Mouse (Mus musculus) small intestine, adult 10 weeks (tissue): Measurements from ENCODE around the gene Olfr378. TPM values are rescaled to one million over a fixed set of nuclear protein-coding genes. Genes with fewer than 3 reads are reported as not detected.

Experiments used
- polyA plus RNA-seq: library from polyadenylated mRNA; stranded (reverse); fragments of 350-450 nt; fragmentation: Illumina TruSeq; extraction: RNeasy Lipid Tissue Mini Kit (QIAGEN cat#74804); gene quantifications from one replicate; pipeline ENCODE4 v1.2.3, GENCODE M21; 2014; ENCODE audit warnings: low replicate concordance

The Olfr378 gene
- not detected for polyA plus RNA-seq

DNA sequence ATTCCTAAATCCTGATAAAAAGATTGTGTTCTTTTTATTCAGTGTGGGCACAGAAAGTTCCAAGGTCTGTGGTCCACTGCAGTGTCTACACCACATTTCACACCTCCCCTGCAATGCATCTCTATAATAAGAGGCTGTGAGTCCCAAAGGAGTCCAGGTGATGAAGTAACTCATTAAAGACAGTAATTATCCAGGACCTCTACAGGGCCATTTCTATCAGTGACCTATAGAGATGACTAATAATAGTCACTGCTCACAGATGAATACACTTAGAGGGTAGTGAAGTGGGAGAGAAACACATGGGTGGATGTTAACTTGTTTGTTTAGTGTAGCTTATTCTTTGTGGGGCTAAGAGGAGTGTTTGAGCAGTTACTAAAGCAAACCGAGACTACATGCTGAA, at the start of gene Olfr378:
TSS of gene Olfr378 (minus strand) at position 101 of the 400 bp plus-strand sequence.

DNA sequence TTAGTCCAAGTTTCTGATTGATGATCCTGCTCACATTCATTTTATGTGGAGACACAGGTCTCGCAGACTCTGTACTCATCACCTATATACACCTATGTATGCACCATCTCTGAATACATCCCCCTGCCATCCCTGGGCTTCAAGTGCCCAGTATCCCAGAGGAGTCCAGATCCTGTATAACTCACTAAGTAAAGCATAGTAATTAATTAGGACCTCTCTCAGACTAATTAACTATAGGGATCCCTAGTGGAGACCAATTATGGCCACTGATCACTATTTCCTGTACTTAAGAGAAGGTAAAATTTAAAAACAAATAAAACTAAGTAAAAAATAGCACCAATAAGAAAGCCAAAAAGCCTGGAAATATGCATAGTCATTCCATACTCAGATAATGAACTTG, 29.1 kb upstream of the Olfr378 start, which contains the start of gene Olfr380:
TSS of gene Olfr380 (minus strand) at position 101 of the 400 bp plus-strand sequence.

DNA sequence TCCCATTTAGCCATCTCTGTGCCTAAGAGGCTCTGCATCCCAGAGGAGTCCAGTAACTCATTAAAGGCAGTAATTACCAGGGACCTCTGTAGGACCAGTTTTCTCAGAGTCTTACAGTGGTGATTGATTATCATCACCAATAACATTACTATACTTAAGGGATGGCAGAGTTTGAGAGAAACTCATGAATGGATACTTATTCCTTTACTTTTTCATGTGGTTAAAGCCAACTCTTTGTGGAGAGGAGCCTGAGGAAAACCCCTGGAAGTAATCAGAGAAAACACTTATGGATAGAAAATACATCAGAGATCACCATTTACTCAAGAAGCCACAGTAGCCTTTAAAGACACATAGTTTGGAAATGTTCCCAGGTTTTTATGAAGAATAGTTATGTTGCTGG, 28.8 kb downstream of the Olfr378 start, which contains the start of gene Olfr1:
TSS of gene Olfr1 (minus strand) at position 101 of the 400 bp plus-strand sequence.

Other genes with a start within 250 kb of the Olfr378 start
- 12.0 TPM for gene Ctns, start 229.4 kb downstream of the Olfr378 start, polyA plus RNA-seq
- 10.2 TPM for gene Shpk, start 229.0 kb downstream of the Olfr378 start, polyA plus RNA-seq
- not detected for gene Trpv1, start 194.2 kb downstream of the Olfr378 start, polyA plus RNA-seq
- gene Trpv3, start 161.1 kb downstream of the Olfr378 start, polyA plus RNA-seq = 0.33 TPM
- gene Aspa, start 98.9 kb downstream of the Olfr378 start, polyA plus RNA-seq = 438 TPM
- gene Gm49340, start 98.7 kb downstream of the Olfr378 start, polyA plus RNA-seq = not detected
- 1.3 TPM for gene Spata22, start 98.7 kb downstream of the Olfr378 start, polyA plus RNA-seq
- not detected for gene Olfr20, start 77.7 kb downstream of the Olfr378 start, polyA plus RNA-seq
- gene Olfr376, start 57.2 kb downstream of the Olfr378 start, polyA plus RNA-seq = not detected
- gene Olfr1, start 28.9 kb downstream of the Olfr378 start, polyA plus RNA-seq = not detected
- gene Olfr380, start 29.0 kb upstream of the Olfr378 start, polyA plus RNA-seq = not detected
- gene Olfr381, start 63.1 kb upstream of the Olfr378 start, polyA plus RNA-seq = not detected
- gene Olfr382, start 88.7 kb upstream of the Olfr378 start, polyA plus RNA-seq = not detected
- gene Olfr385, start 164.5 kb upstream of the Olfr378 start, polyA plus RNA-seq = not detected
- gene Olfr384, start 170.1 kb upstream of the Olfr378 start, polyA plus RNA-seq = not detected